Mouse (Mus musculus) spleen, postnatal 10 days (tissue): ENCODE results near the gene Snupn.

Source experiments
- DNase-seq, 2 experiments: peaks; one replicate each; pipeline ENCODE4 v3.0.0; 2021 to 2022; ENCODE audit warnings: low spot score in 2 of 2

Snupn gene

DNA sequence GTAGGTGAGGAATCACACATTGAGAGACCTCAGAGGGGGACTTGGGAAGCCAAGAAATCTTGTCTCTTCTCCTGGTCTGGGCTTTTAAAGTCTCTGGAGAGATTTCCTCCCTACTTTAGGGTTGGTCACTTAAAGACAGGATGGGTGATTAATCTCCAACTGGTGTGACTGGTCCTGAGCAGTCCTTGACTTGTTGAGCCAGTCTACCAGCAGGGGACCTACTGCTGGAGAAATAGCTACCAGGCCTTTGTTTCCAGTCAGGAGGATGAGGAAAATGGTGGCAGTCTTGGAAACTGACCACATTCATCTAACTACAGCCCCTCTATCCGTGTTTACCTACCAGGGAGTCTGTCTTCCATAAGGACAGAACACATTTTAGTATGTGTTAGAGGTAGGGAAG lies 61.7 kb downstream of the Snupn start:
- no peak for DNase-seq

DNA sequence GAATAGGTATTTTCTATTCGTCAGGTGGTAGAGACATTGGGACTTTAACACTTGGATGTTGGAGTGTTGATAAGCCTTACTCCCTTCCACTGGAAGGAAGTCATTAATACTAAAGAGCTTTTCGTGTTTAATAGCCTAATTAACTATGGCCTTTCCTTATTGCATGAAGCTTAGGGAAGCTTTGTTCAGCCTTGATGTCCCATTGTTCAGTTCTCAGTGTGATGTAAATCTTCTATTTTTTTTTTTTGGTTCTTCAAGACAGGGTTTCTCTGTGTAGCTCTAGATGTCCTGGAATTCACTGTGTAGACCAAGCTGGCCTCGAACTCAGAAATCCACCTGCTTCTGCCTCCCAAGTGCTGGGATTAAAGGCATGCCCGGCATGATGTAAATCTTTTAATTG lies 62.2 kb downstream of the Snupn start:
- no peak for DNase-seq

DNA sequence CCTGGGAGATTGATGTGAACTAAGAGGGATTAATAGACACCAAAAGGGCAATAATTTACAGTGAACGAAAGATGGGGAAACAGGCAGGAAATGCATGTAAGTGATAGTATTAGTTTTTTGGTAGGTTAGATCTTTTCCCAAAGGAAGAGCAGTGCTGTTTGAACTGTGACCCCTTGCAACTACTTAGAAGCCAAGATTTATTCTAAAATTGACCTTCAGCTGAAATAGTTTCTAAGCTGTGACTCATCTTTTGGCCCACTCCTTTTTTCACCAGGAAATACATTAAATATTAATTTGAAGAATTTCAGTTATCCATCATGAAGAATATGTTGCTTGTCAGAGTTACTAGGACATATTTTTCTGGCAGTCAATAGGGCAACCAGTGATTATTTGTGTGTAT lies 63.1 kb downstream of the Snupn start:
- no peak for DNase-seq

DNA sequence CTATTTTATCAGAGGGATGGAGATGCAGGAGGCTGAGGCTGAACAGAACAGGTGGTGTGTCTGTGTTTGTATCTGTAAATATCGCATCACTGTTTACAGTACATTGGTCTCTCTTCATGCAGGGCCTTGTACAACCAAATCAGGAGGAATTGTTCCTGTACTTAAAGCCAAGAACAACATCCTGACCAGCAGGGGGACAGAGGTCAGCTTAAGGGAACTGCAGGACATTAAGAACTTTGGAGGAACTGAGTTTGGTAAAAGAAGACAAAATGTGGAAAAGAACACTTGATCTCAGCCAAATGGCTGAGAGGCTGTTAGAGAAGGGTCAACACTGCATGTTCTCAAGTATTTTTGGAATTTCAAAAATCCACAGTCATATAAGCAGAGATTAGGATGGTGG lies 64.1 kb downstream of the Snupn start:
- no peak for DNase-seq

GRCm38 (mm10) chr9:57017631-57018030 lies 67.0 kb downstream of the Snupn start:
- no peak for DNase-seq

DNA sequence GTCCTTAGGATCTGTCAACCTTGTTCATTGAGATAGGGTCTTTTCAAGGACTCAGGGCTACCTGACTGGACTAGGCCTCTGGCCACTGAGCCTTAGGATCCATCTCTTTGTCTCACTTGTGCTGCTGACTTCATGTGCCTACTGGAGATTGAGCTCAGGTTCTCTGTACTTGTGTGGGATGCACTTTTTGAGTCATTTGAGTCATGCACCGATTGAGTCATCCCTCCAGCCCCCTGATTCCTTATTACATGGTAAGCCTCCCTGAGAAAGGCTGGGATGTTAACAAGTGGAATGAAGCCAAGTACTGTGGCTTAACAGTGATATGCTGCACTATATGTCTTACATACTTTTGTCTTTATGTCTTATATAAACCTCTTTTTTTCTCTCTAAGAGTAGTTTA lies 81.1 kb downstream of the Snupn start:
- no peak for DNase-seq
